Mouse (Mus musculus): ENCODE results near the gene Gpr87.
"Not testable (repeated sequence)": the region's sequence is repeated elsewhere in the genome, so short reads cannot be mapped to it uniquely, and the experiment has no call there.

The Gpr87 gene

DNA sequence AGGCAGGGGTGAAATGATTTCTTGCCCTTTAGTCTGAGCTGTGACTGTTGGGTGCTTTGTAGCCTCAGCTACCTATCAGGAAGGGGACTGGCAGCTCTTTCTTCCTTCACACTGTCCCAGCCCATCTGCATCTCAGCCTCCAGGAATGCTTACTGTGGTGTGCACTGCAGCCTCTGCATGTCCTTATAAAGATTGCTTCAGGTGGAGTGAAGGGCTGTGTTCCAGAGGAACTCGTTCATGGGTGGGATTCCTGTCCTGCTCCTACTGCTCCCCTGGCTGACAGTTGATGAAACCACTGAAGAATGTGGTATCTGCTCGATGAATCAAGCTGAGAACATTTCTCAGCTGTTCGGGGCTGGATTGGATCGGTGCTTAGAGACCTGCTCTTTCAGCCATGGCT lies 7.6 kb downstream of the Gpr87 start:
- no peak for DNase-seq (ENCODE audit: low spot score)

DNA sequence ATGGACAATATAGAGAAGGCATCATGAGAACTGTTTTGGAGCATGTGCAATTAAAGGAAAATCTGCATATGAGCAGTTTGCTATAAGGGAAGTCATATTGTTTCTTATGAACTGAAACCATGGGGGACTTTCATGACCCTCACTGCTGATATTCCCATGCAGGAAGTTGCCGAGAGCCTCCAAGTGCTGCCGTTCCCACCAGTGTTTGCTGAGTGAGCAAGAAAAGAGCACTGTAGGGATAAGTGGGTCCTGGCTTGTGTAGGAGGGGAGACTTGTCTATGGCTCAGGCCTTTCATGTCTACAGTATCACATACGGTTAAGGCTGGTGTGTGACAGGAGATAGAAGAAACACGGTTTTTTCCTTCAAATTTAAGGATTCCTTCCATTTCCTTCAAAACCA lies 9.2 kb downstream of the Gpr87 start:
- no peak for DNase-seq (ENCODE audit: low spot score)

- no peak for DNase-seq (ENCODE audit: low spot score)
These were observed 12.8 kb downstream of the Gpr87 start for GRCm38 (mm10) chr3:59182129-59182528.

DNA sequence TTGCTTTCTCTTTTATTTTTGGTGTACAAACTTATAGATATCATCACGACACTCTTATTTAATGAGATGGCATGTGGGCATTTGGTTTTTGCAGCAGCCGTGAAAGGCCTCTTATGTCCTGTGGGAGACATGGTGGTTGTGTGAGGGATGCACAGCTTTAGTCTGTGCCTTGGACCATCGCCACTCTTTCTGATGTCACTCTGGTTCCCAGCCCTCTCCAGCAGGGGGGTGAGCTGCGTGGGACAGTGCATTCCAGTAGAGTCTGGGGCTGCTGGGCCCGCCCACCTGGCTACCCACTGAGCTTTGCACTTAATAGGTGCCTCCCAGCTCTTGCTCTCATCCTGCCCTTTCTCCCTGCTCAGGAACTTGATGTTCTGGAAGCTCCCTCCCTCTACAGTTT lies 13.8 kb downstream of the Gpr87 start:
- no peak for DNase-seq (ENCODE audit: low spot score)

DNA sequence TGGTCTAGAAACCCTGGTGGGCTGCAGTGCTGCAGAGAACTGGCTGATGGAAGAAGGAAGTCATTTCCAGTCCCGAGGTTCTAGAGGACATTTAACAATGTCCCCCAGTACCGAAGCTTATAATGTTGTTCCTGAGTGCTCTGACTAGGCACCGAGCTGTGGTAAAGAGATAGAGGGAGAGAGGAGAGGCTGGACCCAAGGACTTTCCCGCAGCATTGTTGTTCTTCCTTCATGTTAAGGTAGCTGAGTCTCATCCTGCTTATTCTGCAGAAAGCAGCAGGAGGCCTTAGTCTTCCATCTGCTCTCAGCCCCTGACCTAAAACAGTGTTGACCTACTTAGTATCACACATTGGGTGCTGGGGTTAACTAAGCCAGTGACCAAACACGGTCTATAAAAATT lies 18.0 kb downstream of the Gpr87 start:
- no peak for DNase-seq (ENCODE audit: low spot score)

DNA sequence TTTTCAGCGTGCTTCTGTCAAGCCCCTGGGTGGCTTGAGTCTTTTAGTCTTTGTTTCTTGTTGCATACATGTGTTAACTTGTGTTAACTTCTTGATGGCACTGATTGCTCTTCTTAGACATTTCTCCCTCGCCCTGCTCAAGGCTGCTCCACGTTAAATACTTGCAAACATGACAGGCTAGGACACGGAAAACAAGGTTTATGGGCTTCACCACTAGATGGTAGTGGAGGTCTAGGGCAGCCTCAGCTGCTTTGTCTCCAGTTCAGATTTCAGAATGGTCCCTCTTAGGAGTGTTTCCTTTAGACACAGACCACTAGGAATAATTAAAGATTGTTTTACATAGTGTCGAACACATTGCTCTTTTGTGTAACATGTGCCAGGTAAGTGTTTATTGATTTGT lies 19.7 kb downstream of the Gpr87 start:
- no peak for DNase-seq (ENCODE audit: low spot score)

- DNase-seq (ENCODE audit: low spot score), result no peak
These were observed 20.3 kb downstream of the Gpr87 start for GRCm38 (mm10) chr3:59174426-59175154.

- DNase-seq (ENCODE audit: low spot score), result no peak
These were observed 24.8 kb downstream of the Gpr87 start for GRCm38 (mm10) chr3:59169921-59170627.

DNA sequence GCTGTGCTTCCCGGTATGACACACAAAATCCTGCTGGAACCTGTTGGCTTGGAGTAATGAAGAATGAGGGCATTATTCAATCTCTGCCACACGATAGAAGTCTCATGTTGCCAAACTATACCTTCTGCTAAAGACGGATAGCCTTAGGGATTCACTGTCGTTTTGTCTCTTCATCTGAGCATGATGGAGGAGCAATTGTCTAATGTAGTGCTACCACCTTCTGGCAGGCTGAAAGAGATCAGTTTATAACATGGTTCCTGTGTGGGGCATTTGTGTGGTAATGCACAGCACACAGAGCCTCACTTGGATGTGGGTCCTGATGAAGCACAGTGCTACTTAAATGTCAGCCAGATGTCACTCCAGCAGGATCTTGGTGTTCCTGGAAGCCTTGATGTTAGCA lies 25.7 kb downstream of the Gpr87 start:
- DNase-seq (ENCODE audit: low spot score), result no peak

DNA sequence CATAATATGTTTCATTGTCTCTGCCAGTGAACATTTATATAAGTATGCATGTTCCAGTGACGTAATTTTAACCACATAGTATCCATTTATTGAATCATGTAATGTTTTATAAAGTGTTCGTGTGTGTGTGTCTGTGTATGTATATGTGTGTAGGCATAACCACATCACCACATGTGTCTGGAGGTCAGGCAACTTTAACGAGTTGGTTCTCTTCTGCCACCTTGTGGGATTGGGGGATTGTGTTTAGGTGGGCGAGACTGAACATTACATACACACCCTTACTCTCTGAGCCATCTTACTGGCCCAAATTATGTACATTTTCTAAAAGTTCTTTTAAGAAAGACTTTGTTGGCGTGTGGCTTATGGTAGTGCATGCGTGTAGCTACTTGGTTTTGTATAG lies 26.4 kb downstream of the Gpr87 start:
- no peak for DNase-seq (ENCODE audit: low spot score)

- no peak for DNase-seq (ENCODE audit: low spot score)
These were observed 27.4 kb downstream of the Gpr87 start for GRCm38 (mm10) chr3:59167417-59168054.

DNA sequence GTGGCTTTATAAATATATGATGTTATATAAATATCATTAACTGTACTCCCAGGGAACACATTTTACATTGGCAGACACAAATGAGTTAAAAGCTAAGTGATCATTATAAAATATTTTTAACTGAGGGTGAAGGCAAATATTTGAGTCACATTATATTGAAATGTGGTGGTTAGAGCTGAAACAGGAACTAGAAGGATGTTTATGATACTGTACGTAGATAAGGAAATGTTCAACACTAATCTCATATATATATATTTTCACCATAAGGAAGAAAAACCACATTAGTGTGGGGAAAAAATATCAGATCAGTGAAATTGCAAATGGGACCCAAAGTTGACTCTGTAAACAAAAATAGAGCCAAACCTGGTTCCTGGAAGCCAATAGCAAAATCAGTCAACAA lies 34.4 kb downstream of the Gpr87 start:
- DNase-seq (ENCODE audit: low spot score), result no peak

DNA sequence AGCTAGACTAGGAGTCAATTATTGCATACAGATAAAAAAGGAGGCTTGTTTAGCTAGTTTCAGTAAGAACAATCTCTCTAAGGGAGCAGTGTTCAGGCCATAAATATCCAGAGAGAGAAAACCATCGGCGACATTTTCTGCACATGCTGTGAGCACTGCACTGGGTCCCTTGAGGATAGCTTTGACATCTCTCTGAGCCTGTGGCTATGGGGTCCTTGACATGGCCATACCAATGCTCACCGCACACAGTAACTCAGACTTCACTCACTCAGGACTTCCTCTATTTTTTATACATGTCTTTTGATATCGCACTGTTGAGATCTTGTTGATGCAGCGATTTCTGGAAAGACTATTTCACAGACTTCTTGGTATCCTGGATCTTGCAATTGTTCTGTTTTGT lies 37.9 kb downstream of the Gpr87 start:
- no peak for DNase-seq (ENCODE audit: low spot score)

- DNase-seq (ENCODE audit: low spot score), result no peak
These were observed 39.5 kb downstream of the Gpr87 start for GRCm38 (mm10) chr3:59155404-59155803.

DNA sequence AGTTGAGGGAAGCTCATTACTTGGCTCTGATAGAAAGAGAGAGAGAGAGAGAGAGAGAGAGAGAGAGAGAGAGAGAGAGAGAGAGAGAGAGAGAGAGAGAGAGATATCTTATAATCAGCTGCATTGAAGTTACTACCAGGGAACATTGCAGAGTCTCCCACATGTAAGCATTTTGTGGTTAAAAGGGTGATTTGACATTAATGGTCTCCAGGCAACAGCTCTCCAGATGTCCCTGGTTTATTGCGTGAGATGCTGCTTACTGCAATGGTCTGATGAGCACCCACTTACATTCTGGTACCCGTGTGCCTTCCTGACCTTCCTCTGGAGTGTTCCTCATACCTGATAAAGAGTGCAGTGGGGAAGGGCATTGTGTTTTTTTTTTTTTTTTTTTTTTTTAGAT lies 40.0 kb downstream of the Gpr87 start:
- no peak for DNase-seq (ENCODE audit: low spot score)

- no peak for DNase-seq (ENCODE audit: low spot score)
These were observed 41.5 kb downstream of the Gpr87 start, which contains the start of gene P2ry14 for GRCm38 (mm10) chr3:59153424-59153823. Gene P2ry14, minus strand, starts transcription at chr3:59153618.

DNA sequence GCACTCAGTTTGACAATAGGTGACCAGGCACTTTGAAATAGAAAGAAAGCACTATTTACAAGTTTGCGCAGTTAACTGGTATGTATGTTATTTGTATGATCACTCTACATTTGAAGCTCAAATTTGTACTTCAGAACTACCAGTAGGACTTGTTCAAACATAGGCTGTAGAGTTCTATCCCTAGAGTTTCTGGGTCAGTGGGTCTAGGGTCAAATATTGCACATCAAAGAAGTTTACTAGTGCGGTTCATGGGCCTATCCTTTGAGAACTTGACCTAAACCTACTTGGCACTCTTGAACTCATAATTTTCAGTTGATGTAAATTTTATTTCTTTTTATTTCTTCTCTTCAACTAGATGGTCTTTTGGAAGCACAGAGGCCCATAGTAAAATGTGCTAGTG lies 44.3 kb downstream of the Gpr87 start:
- no peak for DNase-seq (ENCODE audit: low spot score)

DNA sequence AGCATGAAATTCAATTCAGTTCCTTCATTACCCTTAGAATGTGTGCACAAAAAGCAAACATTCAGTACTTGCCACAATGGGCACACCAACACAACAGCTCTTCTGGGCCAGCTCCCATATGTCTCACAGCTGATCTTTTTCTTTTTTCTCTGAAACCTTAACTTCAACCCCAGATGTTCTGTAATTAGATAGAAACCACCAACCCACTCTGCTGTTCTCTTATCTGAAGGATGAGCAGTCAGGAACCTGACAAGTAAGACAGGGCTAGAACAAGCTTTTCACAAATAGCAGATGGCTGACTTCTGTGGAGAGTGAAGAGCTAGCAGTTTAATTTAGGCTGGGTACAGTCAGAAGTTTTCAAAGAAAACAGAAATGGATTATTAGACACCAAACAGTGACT lies 45.3 kb downstream of the Gpr87 start:
- DNase-seq (ENCODE audit: low spot score), result no peak

DNA sequence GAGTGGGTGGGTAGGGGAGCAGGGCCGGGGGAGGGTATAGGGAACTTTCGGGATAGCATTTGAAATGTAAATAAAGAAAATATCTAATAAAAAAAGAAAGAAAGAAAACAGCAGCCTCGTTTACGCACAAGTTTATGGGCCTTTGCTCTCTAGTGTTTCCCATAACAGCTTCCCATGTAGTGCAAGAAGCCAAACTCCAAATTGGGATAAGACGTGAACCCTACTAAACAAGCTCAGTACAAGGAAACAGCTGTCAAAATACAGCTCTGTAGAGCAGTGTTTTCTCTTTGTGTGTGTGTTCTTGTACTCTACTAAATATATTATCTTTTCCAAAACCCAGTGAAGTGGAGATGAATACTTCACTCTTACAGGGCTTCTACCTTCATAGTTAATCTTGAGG lies 49.7 kb downstream of the Gpr87 start:
- no peak for DNase-seq (ENCODE audit: low spot score)

DNA sequence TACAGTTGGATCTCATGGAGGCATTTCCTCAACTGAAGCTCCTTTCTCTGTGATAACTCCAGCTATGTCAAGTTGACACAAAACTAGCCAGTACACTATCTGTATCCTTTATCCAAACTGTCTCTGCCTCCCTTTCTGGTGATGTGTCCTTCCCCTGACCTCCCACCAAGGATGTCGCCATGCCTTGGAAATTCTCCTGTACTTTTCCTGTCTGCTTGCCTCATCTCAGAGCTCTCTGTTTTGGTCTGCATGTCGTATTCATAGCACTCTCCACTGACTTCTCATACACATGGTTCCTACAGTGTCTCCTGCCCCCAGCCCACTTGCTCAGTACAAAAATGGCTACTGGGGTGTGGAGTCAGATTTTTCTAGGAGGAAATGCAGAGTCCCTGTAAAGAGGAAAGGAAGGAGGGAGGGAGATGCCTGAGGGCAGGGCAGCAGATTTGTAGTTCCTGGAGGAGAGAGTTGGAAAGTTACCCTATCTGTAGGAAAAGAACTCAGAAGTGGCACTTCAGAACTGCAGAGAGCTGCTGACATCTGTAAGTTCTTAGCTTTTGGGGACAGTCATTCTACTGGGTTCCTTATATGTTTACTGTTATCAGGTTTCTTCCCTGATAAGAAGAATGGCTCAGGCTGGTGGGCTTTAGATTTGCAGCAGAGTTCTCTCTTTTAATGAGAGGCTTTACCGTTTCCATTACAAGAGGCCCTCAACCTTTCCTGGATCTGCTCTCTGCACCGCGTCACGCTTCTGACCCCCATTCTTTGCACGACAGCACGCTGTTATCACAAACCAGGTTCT lies 53.2 kb downstream of the Gpr87 start:
- DNase-seq (ENCODE audit: low spot score), result no peak

GRCm38 (mm10) chr3:59140941-59141340 lies 54.0 kb downstream of the Gpr87 start:
- DNase-seq (ENCODE audit: low spot score), result not testable (repeated sequence)

GRCm38 (mm10) chr3:59140115-59140514 lies 54.8 kb downstream of the Gpr87 start:
- DNase-seq (ENCODE audit: low spot score), result no peak

Data from MN1 (cell line).